Mouse (Mus musculus) liver, postnatal 0 days (tissue): ENCODE results near the gene Cox4i2. TPM values are rescaled to one million over a fixed set of nuclear protein-coding genes. Genes with fewer than 3 reads are reported as not detected.
A peak's percentile ranks its signal among the peaks of the same experiment; 100 is the strongest.

Experiments
- ATAC-seq: fragments of 200-750 bp; cut with Nextera tagmentation; 2 replicates; pipeline ENCODE4 v1.8.0; 2017; ENCODE audit warnings: mild to moderate bottlenecking, moderate library complexity
- DNase-seq: peaks from one replicate; pipeline ENCODE4 v3.0.0-alpha.2; 2016
- H3K27ac ChIP-seq: fragments of 300-500 bp; sonication (generic); 2 replicates; pipeline ENCODE4 v1.5.1; 2014; ENCODE audit warnings: antibody characterized with exemption, moderate library complexity, mild to moderate bottlenecking, low read depth
- H3K27me3 ChIP-seq: fragments of 300-500 bp; sonication (generic); 2 replicates; pipeline ENCODE4 v1.6.1; 2014; ENCODE audit warnings: low read length, control low read depth, mixed read lengths; ENCODE audit not compliant: insufficient read depth
- H3K36me3 ChIP-seq: fragments of 300-500 bp; sonication (generic); replicated peaks from 2 replicates; pipeline ENCODE4 v1.6.1; 2014; ENCODE audit warnings: mild to moderate bottlenecking, control low read depth, low read length, moderate library complexity, mixed read lengths; ENCODE audit not compliant: insufficient read depth
- H3K4me1 ChIP-seq: fragments of 300-500 bp; sonication (generic); 2 replicates; pipeline ENCODE4 v1.6.1; 2014; ENCODE audit warnings: antibody characterized with exemption, mild to moderate bottlenecking, control low read depth; ENCODE audit not compliant: insufficient read depth
- H3K4me2 ChIP-seq: fragments of 300-500 bp; sonication (generic); 2 replicates; pipeline ENCODE4 v1.6.1; 2014; ENCODE audit warnings: low read depth, mild to moderate bottlenecking, low read length, moderate library complexity, mixed read lengths
- H3K4me3 ChIP-seq: fragments of 300-500 bp; sonication (generic); 2 replicates; pipeline ENCODE4 v1.5.1; 2014; ENCODE audit warnings: low read depth, low read length
- H3K9ac ChIP-seq: fragments of 300-500 bp; sonication (generic); replicated peaks from 2 replicates; pipeline ENCODE4 v1.6.1; 2014; ENCODE audit warnings: mild to moderate bottlenecking, moderate library complexity
- H3K9me3 ChIP-seq: fragments of 300-500 bp; sonication (generic); 2 replicates; pipeline ENCODE4 v1.6.1; 2016; ENCODE audit warnings: mild to moderate bottlenecking, control low read depth, low read length, mixed read lengths
- CTCF ChIP-seq: sonication (generic); IDR thresholded peaks from 2 replicates; pipeline ENCODE4 v1.5.1; 2016; ENCODE audit warnings: antibody characterized with exemption, low read depth
- EP300 ChIP-seq: IDR thresholded peaks from 2 replicates; pipeline ENCODE4 v1.6.1; 2016; ENCODE audit warnings: antibody characterized with exemption, low read depth, mild to moderate bottlenecking
- WGBS: fragments of 180-500 bp; shearing (Covaris S2); extraction: QIAGEN DNeasy Blood & Tissue Kit; methylation state at CpG from one replicate; pipeline ENCODE4 v1.1.7; 2014; ENCODE audit not compliant: insufficient replicate concordance; 5-methylcytosine and 5-hydroxymethylcytosine counted together
- polyA plus RNA-seq: library from polyadenylated mRNA; unstranded; fragments of >200 nt; fragmentation: Nextera tagmentation; extraction: Ambion mirVana; gene quantifications from 2 replicates; pipeline ENCODE4 v1.2.1, GENCODE M21; 2015

Gene Cox4i2
- polyA plus RNA-seq, 1 experiment from 2014 or later, result 1.0 TPM

- Histone ChIP-seq H3K36me3 (no peaks in the 10 kb centered on the region), H3K4me2 (no peak overlapping the region), H3K27me3 (no peaks in the 10 kb centered on the region), H3K4me3 (no peak overlapping the region), H3K27ac (no peak overlapping the region), H3K9ac (no peak overlapping the region), H3K4me1 (peaks cover 27% of the 10 kb centered on the region), H3K9me3 (no peaks in the 10 kb centered on the region)
- DNase-seq, result no peak
- no peak for TF ChIP-seq CTCF
- no peak for TF ChIP-seq EP300
- ATAC-seq, result no peak
- WGBS, result 62% methylated on average over 9 of the region's 9 CpGs
Measured at GRCm38 (mm10) chr2:152771571-152771970, 17.6 kb downstream of the Cox4i2 start.

DNA sequence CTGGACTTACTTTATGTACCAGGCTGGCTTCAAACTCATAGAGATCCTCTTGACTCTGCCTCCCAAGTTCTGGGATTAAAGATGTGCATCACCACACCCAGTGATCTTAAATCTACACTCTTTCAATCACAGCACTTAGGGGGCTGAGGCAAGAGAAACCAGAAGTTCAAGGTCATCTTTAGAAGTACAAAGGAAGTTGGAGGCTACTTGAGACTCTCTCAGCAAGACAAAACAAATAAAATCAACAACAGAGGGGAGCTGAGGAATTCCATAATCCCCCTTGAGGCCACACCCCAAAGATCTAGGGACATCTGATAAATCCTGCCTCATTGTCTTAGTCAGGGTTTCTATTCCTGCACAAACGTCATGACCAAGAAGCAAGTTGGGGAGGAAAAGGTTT lies 18.3 kb downstream of the Cox4i2 start:
- TF ChIP-seq CTCF, result no peak
- TF ChIP-seq EP300, result no peak

DNA sequence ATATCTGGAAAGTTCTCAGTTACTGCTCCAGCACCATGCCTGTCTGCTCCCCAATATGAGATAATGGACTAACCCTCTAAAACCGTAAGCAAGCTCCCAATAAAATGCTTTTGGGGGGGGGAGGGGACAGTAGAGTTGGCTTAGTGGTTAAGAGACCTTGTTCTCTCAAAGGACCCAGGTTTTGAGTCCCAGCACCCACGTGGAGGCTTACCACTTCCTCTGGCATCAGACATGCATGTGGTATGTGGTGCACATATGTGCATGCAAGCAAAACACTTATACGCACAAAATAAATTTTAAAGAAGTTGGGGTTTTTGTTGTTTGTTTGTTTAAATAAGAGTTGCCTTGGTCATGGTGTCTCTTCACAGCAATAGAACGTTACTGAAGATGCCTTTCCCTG lies 21.4 kb downstream of the Cox4i2 start:
- Histone ChIP-seq H3K4me2 (no peak overlapping the region), H3K27ac (no peak overlapping the region), H3K36me3 (peaks cover 17% of the 10 kb centered on the region), H3K9ac (no peak overlapping the region), H3K4me1 (peaks cover 11% of the 10 kb centered on the region), H3K4me3 (no peak overlapping the region), H3K9me3 (no peaks in the 10 kb centered on the region), H3K27me3 (no peaks in the 10 kb centered on the region)
- WGBS, result 57% methylated on average over 4 of the region's 4 CpGs
- TF ChIP-seq CTCF (no peak), EP300 (no peak)
- DNase-seq, result no peak
- no peak for ATAC-seq

More for the DNA sequence above, 18.3 kb downstream of the Cox4i2 start:
- H3K4me3 ChIP-seq, result no peak overlapping the region
- H3K27me3 ChIP-seq, result no peaks in the 10 kb centered on the region
- no peaks in the 10 kb centered on the region for H3K9me3 ChIP-seq
- 39% methylated on average over 1 of the region's 1 CpGs for WGBS
- H3K4me1 ChIP-seq, result peaks cover 21% of the 10 kb centered on the region
- H3K4me2 ChIP-seq, result no peak overlapping the region
- no peak overlapping the region for H3K27ac ChIP-seq
- DNase-seq (no peak), ATAC-seq (no peak)
- no peaks in the 10 kb centered on the region for H3K36me3 ChIP-seq
- no peak overlapping the region for H3K9ac ChIP-seq

DNA sequence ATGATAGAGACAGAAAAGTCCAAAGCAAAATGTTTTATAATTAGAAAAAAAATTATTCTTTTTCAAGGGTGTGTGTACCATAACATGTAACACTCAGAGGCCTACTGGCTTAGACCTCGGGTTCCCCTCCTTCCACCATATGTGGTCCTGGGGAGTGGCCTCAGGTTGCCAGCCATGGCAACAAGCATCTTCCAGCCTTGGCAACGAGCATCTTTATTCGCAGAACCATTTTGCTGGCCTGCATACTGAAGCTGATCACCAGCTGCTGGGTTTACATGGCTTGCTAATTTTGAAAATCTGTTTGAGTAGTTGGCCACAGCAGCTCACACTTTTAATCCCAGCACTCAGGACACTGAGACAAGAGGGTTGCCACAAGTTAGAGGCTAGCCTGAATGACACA lies 22.0 kb downstream of the Cox4i2 start:
- Histone ChIP-seq H3K27ac (no peak overlapping the region), H3K27me3 (no peaks in the 10 kb centered on the region), H3K9ac (no peak overlapping the region), H3K4me2 (no peak overlapping the region), H3K4me3 (no peak overlapping the region), H3K4me1 (peaks cover 17% of the 10 kb centered on the region), H3K9me3 (no peaks in the 10 kb centered on the region), H3K36me3 (peaks cover 23% of the 10 kb centered on the region)
- ATAC-seq (no peak), DNase-seq (no peak)
- no peak for TF ChIP-seq EP300
- no peak for TF ChIP-seq CTCF
- 79% methylated on average over 3 of the region's 3 CpGs for WGBS

DNA sequence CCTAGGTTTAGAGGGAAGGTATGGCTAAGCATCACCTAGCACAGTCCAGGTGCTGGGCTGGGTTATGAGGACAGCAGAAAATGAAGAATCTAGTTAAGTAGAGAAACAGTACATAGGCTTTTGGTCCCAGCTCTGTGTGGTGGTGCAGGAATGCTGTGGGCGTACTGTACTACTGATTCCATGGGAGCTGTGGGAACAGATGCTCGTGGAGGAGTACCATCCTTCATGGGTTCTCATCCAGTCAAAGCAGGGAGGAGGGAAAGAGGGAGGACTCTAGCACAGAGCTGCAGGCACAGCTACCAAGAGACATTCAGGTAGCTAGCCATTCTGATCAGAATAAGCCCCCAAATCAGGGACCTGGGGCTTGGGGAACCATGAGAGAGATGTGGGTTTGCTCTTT lies 22.5 kb downstream of the Cox4i2 start:
- TF ChIP-seq EP300 (no peak), CTCF (no peak)
- H3K27me3 ChIP-seq, result no peaks in the 10 kb centered on the region
- ATAC-seq (no peak), DNase-seq (no peak)
- H3K36me3 ChIP-seq, result peaks cover 27% of the 10 kb centered on the region
- H3K4me1 ChIP-seq, result peaks cover 21% of the 10 kb centered on the region
- WGBS, result 81% methylated on average over 2 of the region's 2 CpGs
- H3K4me2 ChIP-seq, result no peak overlapping the region
- H3K9ac ChIP-seq, result no peak overlapping the region
- no peak overlapping the region for H3K4me3 ChIP-seq
- no peaks in the 10 kb centered on the region for H3K9me3 ChIP-seq
- no peak overlapping the region for H3K27ac ChIP-seq

DNA sequence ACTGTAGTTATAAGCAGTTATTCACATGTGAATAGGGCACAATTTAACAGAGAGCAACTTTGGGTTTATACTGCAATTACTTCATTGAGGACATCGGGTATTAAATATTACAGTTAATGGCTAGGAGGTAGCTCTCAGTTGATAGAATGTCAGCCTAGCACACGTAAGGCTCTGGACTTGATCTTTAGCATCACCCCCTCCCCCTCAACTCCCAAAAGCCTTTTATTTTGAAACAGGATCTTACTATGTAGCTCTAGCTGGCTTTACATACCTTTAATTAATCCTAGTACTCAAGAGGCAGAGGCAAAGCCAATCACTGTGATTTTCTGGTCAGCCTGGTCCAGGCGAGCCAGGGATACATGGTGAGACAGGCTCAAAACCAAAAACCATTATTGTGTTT lies 23.1 kb downstream of the Cox4i2 start:
- Histone ChIP-seq H3K4me2 (no peak overlapping the region), H3K27me3 (no peaks in the 10 kb centered on the region), H3K4me3 (no peak overlapping the region), H3K27ac (no peak overlapping the region), H3K9ac (no peak overlapping the region), H3K36me3 (peaks cover 34% of the 10 kb centered on the region), H3K4me1 (peaks cover 25% of the 10 kb centered on the region), H3K9me3 (no peaks in the 10 kb centered on the region)
- DNase-seq (no peak), ATAC-seq (no peak)
- 91% methylated on average over 3 of the region's 3 CpGs for WGBS
- TF ChIP-seq CTCF (no peak), EP300 (no peak)

- H3K27ac ChIP-seq, result peak overlapping the region; percentile 5; the same call in 1 of the 2 replicates
- DNase-seq, result no peak
- H3K4me1 ChIP-seq, result peaks cover 45% of the 10 kb centered on the region
- H3K9ac ChIP-seq, result no peak overlapping the region
- peaks cover 49% of the 10 kb centered on the region for H3K36me3 ChIP-seq
- no peaks in the 10 kb centered on the region for H3K9me3 ChIP-seq
- no peak for ATAC-seq
- no peak overlapping the region for H3K4me3 ChIP-seq
- WGBS, result 89% methylated on average over 2 of the region's 2 CpGs
- no peak overlapping the region for H3K4me2 ChIP-seq
- no peaks in the 10 kb centered on the region for H3K27me3 ChIP-seq
- no peak for TF ChIP-seq CTCF
- no peak for TF ChIP-seq EP300
Measured at GRCm38 (mm10) chr2:152780466-152780865, 26.5 kb downstream of the Cox4i2 start.
